Mouse (Mus musculus) hindbrain, embryonic 11.5 days (tissue): ENCODE measurements at regions not wholly inside any gene's neighbourhood (a gene's known extent, or its start where the extent isn't known, plus 50 kb on each side); places are given as distances from the start of the nearest gene placed in this dataset.
A peak's percentile ranks its signal among the peaks of the same experiment; 100 is the strongest.

Experiments used
- ATAC-seq: fragments of 200-750 bp; cut with Nextera tagmentation; 2 replicates; pipeline ENCODE4 v1.8.0; 2017; ENCODE audit warnings: mild to moderate bottlenecking, moderate TSS enrichment, moderate library complexity; ENCODE audit not compliant: low FRiP score
- DNase-seq: peaks from one replicate; pipeline ENCODE4 v3.0.0-alpha.2; 2015; ENCODE audit warnings: low spot score
- H3K27ac ChIP-seq: fragments of 300-500 bp; sonication (generic); 2 replicates; pipeline ENCODE4 v1.5.1; 2014; ENCODE audit warnings: mild to moderate bottlenecking, low read depth, low read length
- H3K27me3 ChIP-seq: fragments of 300-500 bp; sonication (generic); 2 replicates; pipeline ENCODE4 v1.6.1; 2014; ENCODE audit warnings: mild to moderate bottlenecking, low read length, moderate library complexity, mixed read lengths; ENCODE audit not compliant: control insufficient read depth, insufficient read depth
- H3K36me3 ChIP-seq: fragments of 300-500 bp; sonication (generic); 2 replicates; pipeline ENCODE4 v1.6.1; 2014; ENCODE audit warnings: mild to moderate bottlenecking, low read length, moderate library complexity, mixed read lengths; ENCODE audit not compliant: control insufficient read depth, insufficient read depth
- H3K4me1 ChIP-seq: fragments of 300-500 bp; sonication (generic); replicated peaks from 2 replicates; pipeline ENCODE4 v1.6.1; 2014; ENCODE audit warnings: low read length, mixed read lengths; ENCODE audit not compliant: control insufficient read depth, insufficient read depth
- H3K4me2 ChIP-seq: fragments of 300-500 bp; sonication (generic); replicated peaks from 2 replicates; pipeline ENCODE4 v1.6.1; 2014; ENCODE audit warnings: mild to moderate bottlenecking, low read depth, low read length
- H3K4me3 ChIP-seq: fragments of 300-500 bp; sonication (generic); 2 replicates; pipeline ENCODE4 v1.5.1; 2014; ENCODE audit warnings: low read depth, low read length
- H3K9ac ChIP-seq: fragments of 300-500 bp; sonication (generic); 2 replicates; pipeline ENCODE4 v1.6.1; 2014; ENCODE audit warnings: low read depth, low read length
- H3K9me3 ChIP-seq: fragments of 300-500 bp; sonication (generic); 2 replicates; pipeline ENCODE4 v1.6.1; 2016; ENCODE audit warnings: low read length; ENCODE audit not compliant: control insufficient read depth
- WGBS: fragments of 180-500 bp; shearing (Covaris S2); extraction: QIAGEN DNeasy Blood & Tissue Kit; methylation state at CpG from one replicate; pipeline ENCODE4 v1.1.7; 2014; 5-methylcytosine and 5-hydroxymethylcytosine counted together

GRCm38 (mm10) chr15:17715584-17715983 is 987.0 kb downstream of the Cdh9 start:
- H3K9me3 ChIP-seq, result no peaks in the 10 kb centered on the region
- no peak for DNase-seq
- no peak overlapping the region for H3K4me2 ChIP-seq
- H3K4me1 ChIP-seq, result no peaks in the 10 kb centered on the region
- no peaks in the 10 kb centered on the region for H3K27me3 ChIP-seq
- H3K36me3 ChIP-seq, result no peaks in the 10 kb centered on the region
- no peak overlapping the region for H3K4me3 ChIP-seq
- 76% methylated on average over 2 of the region's 2 CpGs for WGBS
- no peak overlapping the region for H3K9ac ChIP-seq
- no peak overlapping the region for H3K27ac ChIP-seq
- ATAC-seq, result no peak

DNA sequence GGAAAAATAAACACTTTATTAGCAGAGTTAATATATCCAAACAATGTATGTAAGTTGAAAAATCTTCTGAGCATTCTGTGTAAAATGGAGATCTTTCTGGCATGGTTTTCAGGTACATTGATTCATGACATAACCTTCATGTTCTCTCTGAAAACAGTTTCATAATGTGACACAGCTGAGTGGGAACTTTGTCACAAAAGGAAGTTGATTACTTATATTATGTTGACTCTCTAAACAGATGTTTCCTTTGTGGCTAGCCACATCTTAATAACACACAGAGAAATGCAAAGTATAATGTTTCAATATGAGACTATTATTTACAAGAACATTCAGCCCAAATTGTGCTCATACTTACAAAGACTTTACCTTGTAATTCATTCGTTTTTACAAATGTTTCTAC is 1002.1 kb downstream of the Cdh9 start:
- Histone ChIP-seq H3K4me2 (no peak overlapping the region), H3K36me3 (no peaks in the 10 kb centered on the region), H3K27ac (no peak overlapping the region), H3K9me3 (no peaks in the 10 kb centered on the region), H3K4me3 (no peak overlapping the region), H3K27me3 (no peaks in the 10 kb centered on the region), H3K4me1 (no peaks in the 10 kb centered on the region), H3K9ac (no peak overlapping the region)
- DNase-seq, result no peak
- ATAC-seq, result no peak
- WGBS, result 42% methylated on average over 1 of the region's 1 CpGs

GRCm38 (mm10) chr15:17770225-17770677 is 1041.7 kb downstream of the Cdh9 start:
- H3K4me1 ChIP-seq, result no peaks in the 10 kb centered on the region
- no peak overlapping the region for H3K4me3 ChIP-seq
- H3K4me2 ChIP-seq, result no peak overlapping the region
- WGBS, result 79% methylated on average over 10 of the region's 10 CpGs
- H3K36me3 ChIP-seq, result no peaks in the 10 kb centered on the region
- no peaks in the 10 kb centered on the region for H3K27me3 ChIP-seq
- no peak overlapping the region for H3K27ac ChIP-seq
- DNase-seq (no peak), ATAC-seq (peak; percentile 47; the same call in 1 of the 2 replicates)
- no peaks in the 10 kb centered on the region for H3K9me3 ChIP-seq
- no peak overlapping the region for H3K9ac ChIP-seq

DNA sequence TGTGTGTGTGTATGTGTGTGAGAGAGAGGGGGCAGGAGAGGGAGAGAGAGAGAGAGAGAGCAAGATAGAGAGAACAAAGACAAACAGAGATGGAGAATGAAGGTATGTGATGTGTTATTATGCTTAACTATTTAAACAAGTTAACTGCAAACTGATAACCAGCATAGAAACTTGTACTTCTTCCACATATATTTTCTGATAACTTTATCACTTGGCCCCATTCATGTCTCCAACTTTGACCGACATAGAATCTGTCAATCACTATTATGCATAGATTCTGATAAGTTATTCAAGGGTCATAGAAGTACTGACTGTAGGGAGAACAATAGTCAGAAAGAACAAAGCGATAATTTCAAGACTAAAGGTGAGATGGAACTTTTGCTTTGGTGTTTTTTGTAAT is 1039.0 kb upstream of the Cdh10 start:
- DNase-seq (no peak), ATAC-seq (no peak)
- Histone ChIP-seq H3K27ac (no peak overlapping the region), H3K9ac (no peak overlapping the region), H3K9me3 (no peaks in the 10 kb centered on the region), H3K4me2 (no peak overlapping the region), H3K27me3 (no peaks in the 10 kb centered on the region), H3K4me1 (no peaks in the 10 kb centered on the region), H3K36me3 (no peaks in the 10 kb centered on the region), H3K4me3 (no peak overlapping the region)
- whole genome bisulfite sequencing, result 90% methylated on average over 2 of the region's 2 CpGs

DNA sequence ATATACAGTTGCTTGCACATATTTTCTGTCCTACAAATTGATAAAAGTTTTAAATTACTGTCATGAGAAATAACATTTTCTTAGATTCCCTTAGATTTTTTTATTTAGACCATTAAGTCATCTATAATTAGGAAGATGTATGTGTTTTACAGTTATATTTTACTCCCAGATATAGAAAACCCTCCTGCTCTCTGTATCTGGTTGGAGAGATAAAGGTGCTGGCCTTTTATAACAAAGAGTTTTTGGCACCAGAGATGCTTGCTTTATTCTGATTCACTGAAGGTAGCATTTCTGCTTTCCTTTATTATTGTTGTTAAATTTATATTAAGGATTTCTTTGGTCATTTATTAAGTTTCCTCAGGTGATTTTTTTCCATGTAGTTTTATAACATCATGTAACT is 1035.4 kb upstream of the Cdh10 start:
- Histone ChIP-seq H3K4me3 (no peak overlapping the region), H3K4me1 (no peaks in the 10 kb centered on the region), H3K36me3 (no peaks in the 10 kb centered on the region), H3K27ac (no peak overlapping the region), H3K9ac (no peak overlapping the region), H3K27me3 (no peaks in the 10 kb centered on the region), H3K4me2 (no peak overlapping the region), H3K9me3 (no peaks in the 10 kb centered on the region)
- DNase-seq, result no peak
- ATAC-seq, result no peak

DNA sequence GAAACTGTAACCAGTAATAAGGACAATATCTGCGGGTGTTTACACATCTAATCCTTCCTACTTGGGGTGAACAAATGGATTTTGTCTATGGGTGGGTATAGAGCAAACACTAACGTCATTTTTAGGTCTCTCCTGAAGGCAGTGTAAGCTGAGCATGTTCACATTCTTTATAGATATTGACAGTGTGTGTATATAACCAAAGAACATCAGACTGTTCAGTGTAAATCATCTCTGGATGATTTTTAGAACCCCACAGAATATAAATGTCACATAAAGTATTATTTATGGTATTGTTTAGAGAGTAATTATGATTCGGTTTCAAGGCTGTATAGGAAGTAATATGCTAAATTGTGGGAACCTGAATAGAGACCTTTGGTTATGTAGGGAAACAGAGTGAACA is 1021.2 kb upstream of the Cdh10 start:
- DNase-seq (no peak), ATAC-seq (no peak)
- Histone ChIP-seq H3K9me3 (no peaks in the 10 kb centered on the region), H3K4me1 (no peaks in the 10 kb centered on the region), H3K4me2 (no peak overlapping the region), H3K27ac (no peak overlapping the region), H3K4me3 (no peak overlapping the region), H3K9ac (no peak overlapping the region), H3K36me3 (no peaks in the 10 kb centered on the region), H3K27me3 (no peaks in the 10 kb centered on the region)
- 77% methylated on average over 3 of the region's 3 CpGs for WGBS

GRCm38 (mm10) chr15:17801424-17801823 is 1017.3 kb upstream of the Cdh10 start:
- WGBS, result 91% methylated on average over 3 of the region's 3 CpGs
- no peak for ATAC-seq

GRCm38 (mm10) chr15:17803107-17803506 is 1015.6 kb upstream of the Cdh10 start:
- no peaks in the 10 kb centered on the region for H3K4me1 ChIP-seq
- WGBS, result 94% methylated on average over 1 of the region's 1 CpGs
- no peak overlapping the region for H3K9ac ChIP-seq
- no peak overlapping the region for H3K4me2 ChIP-seq
- no peaks in the 10 kb centered on the region for H3K27me3 ChIP-seq
- no peaks in the 10 kb centered on the region for H3K36me3 ChIP-seq
- DNase-seq (no peak), ATAC-seq (no peak)
- no peak overlapping the region for H3K27ac ChIP-seq
- no peaks in the 10 kb centered on the region for H3K9me3 ChIP-seq
- no peak overlapping the region for H3K4me3 ChIP-seq

More at GRCm38 (mm10) chr15:17801424-17801823, 1017.3 kb upstream of the Cdh10 start:
- no peaks in the 10 kb centered on the region for H3K9me3 ChIP-seq
- H3K27me3 ChIP-seq, result no peaks in the 10 kb centered on the region
- no peak overlapping the region for H3K4me2 ChIP-seq
- H3K36me3 ChIP-seq, result no peaks in the 10 kb centered on the region
- no peaks in the 10 kb centered on the region for H3K4me1 ChIP-seq
- no peak overlapping the region for H3K4me3 ChIP-seq
- H3K27ac ChIP-seq, result no peak overlapping the region
- no peak overlapping the region for H3K9ac ChIP-seq
- DNase-seq, result no peak

GRCm38 (mm10) chr15:17830376-17830775 is 988.4 kb upstream of the Cdh10 start:
- ATAC-seq (no peak), DNase-seq (no peak)
- 90% methylated on average over 5 of the region's 5 CpGs for WGBS
- H3K27ac ChIP-seq, result no peak overlapping the region
- H3K4me1 ChIP-seq, result no peaks in the 10 kb centered on the region
- H3K9me3 ChIP-seq, result no peaks in the 10 kb centered on the region
- H3K27me3 ChIP-seq, result no peaks in the 10 kb centered on the region
- H3K4me2 ChIP-seq, result no peak overlapping the region
- H3K4me3 ChIP-seq, result no peak overlapping the region
- H3K36me3 ChIP-seq, result no peaks in the 10 kb centered on the region
- H3K9ac ChIP-seq, result no peak overlapping the region
